Mouse (Mus musculus) hindbrain, postnatal 0 days (tissue): ENCODE results near the gene Atg2b. TPM values are rescaled to one million over a fixed set of nuclear protein-coding genes. Genes with fewer than 3 reads are reported as not detected.

ENCODE experiments used
- ATAC-seq: fragments of 200-750 bp; cut with Nextera tagmentation; 2 replicates; pipeline ENCODE4 v1.8.0; 2017; ENCODE audit warnings: mild to moderate bottlenecking, moderate TSS enrichment, moderate library complexity
- DNase-seq: peaks from one replicate; pipeline ENCODE4 v3.0.0-alpha.2; 2015; ENCODE audit warnings: low spot score
- H3K27ac ChIP-seq: fragments of 300-500 bp; sonication (generic); 2 replicates; pipeline ENCODE4 v1.5.1; 2014; ENCODE audit warnings: mild to moderate bottlenecking
- H3K27me3 ChIP-seq: fragments of 300-500 bp; sonication (generic); 2 replicates; pipeline ENCODE4 v1.6.1; 2014; ENCODE audit warnings: low read length, mixed read lengths; ENCODE audit not compliant: insufficient read depth
- H3K36me3 ChIP-seq: fragments of 300-500 bp; sonication (generic); 2 replicates; pipeline ENCODE4 v1.6.1; 2014; ENCODE audit warnings: low read length, mixed read lengths; ENCODE audit not compliant: insufficient read depth
- H3K4me1 ChIP-seq: fragments of 300-500 bp; sonication (generic); 2 replicates; pipeline ENCODE4 v1.6.1; 2014; ENCODE audit warnings: antibody characterized with exemption, low read length, mixed read lengths; ENCODE audit not compliant: insufficient read depth
- H3K4me2 ChIP-seq: fragments of 300-500 bp; sonication (generic); 2 replicates; pipeline ENCODE4 v1.6.1; 2014; ENCODE audit warnings: low read depth, mild to moderate bottlenecking, low read length, moderate library complexity, mixed read lengths
- H3K4me3 ChIP-seq: fragments of 300-500 bp; sonication (generic); 2 replicates; pipeline ENCODE4 v1.5.1; 2014; ENCODE audit warnings: low read length
- H3K9ac ChIP-seq: fragments of 300-500 bp; sonication (generic); replicated peaks from 2 replicates; pipeline ENCODE4 v1.6.1; 2014; ENCODE audit warnings: mild to moderate bottlenecking, low read length, moderate library complexity, mixed read lengths
- H3K9me3 ChIP-seq: fragments of 300-500 bp; sonication (generic); 2 replicates; pipeline ENCODE4 v1.6.1; 2016; ENCODE audit warnings: low read length, mixed read lengths
- CTCF ChIP-seq: IDR thresholded peaks from 2 replicates; pipeline ENCODE4 v1.5.1; 2016; ENCODE audit warnings: antibody characterized with exemption, control low read depth, low read depth
- WGBS: fragments of 180-500 bp; shearing (Covaris S2); extraction: QIAGEN DNeasy Blood & Tissue Kit; methylation state at CpG from one replicate; pipeline ENCODE4 v1.1.7; 2014; 5-methylcytosine and 5-hydroxymethylcytosine counted together
- polyA plus RNA-seq: library from polyadenylated mRNA; unstranded; fragments of >200 nt; fragmentation: Nextera tagmentation; extraction: Ambion mirVana; gene quantifications from 2 replicates; pipeline ENCODE4 v1.2.1, GENCODE M21; 2015
- total RNA-seq: library from RNA; depleted of rRNA; stranded (reverse); fragments of >200 nt; gene quantifications from 2 replicates; pipeline ENCODE4 v1.2.3, GENCODE M21; 2014

Gene Atg2b
- total and polyA plus RNA-seq, 2 experiments from 2014 or later, result 9.0 to 40.9 TPM

GRCm38 (mm10) chr12:105700433-105700832 lies 15.4 kb upstream of the Atg2b start:
- Histone ChIP-seq H3K36me3 (peaks cover 16% of the 10 kb centered on the region; the same call in 1 of the 2 replicates), H3K9me3 (no peaks in the 10 kb centered on the region), H3K27me3 (no peaks in the 10 kb centered on the region), H3K27ac (no peak overlapping the region), H3K4me1 (no peaks in the 10 kb centered on the region), H3K4me3 (no peak overlapping the region), H3K4me2 (no peak overlapping the region), H3K9ac (no peak overlapping the region)
- DNase-seq (no peak), ATAC-seq (no peak)
- TF ChIP-seq CTCF, result no peak
- WGBS, result 92% methylated on average over 12 of the region's 12 CpGs

GRCm38 (mm10) chr12:105697104-105697780 lies 12.2 kb upstream of the Atg2b start:
- Histone ChIP-seq H3K27me3 (no peaks in the 10 kb centered on the region), H3K36me3 (peaks cover 16% of the 10 kb centered on the region; the same call in 1 of the 2 replicates), H3K27ac (no peak overlapping the region), H3K9me3 (no peaks in the 10 kb centered on the region), H3K9ac (no peak overlapping the region), H3K4me3 (no peak overlapping the region), H3K4me2 (no peak overlapping the region), H3K4me1 (no peaks in the 10 kb centered on the region)
- TF ChIP-seq CTCF, result no peak
- DNase-seq (no peak), ATAC-seq (no peak)
- WGBS, result 81% methylated on average over 8 of the region's 8 CpGs

- H3K9me3 ChIP-seq, result no peaks in the 10 kb centered on the region
- no peak overlapping the region for H3K27ac ChIP-seq
- no peak for TF ChIP-seq CTCF
- H3K36me3 ChIP-seq, result peaks cover 6% of the 10 kb centered on the region
- no peaks in the 10 kb centered on the region for H3K4me1 ChIP-seq
- H3K27me3 ChIP-seq, result no peaks in the 10 kb centered on the region
- DNase-seq (no peak), ATAC-seq (no peak)
- no peak overlapping the region for H3K9ac ChIP-seq
- no peak overlapping the region for H3K4me3 ChIP-seq
- no peak overlapping the region for H3K4me2 ChIP-seq
- 88% methylated on average over 7 of the region's 7 CpGs for WGBS
Observed at GRCm38 (mm10) chr12:105695848-105696247, 10.8 kb upstream of the Atg2b start.

- Histone ChIP-seq H3K9me3 (no peaks in the 10 kb centered on the region), H3K4me2 (no peak overlapping the region), H3K27me3 (no peaks in the 10 kb centered on the region), H3K36me3 (no peaks in the 10 kb centered on the region; the same call in none of the 2 replicates), H3K4me1 (no peaks in the 10 kb centered on the region), H3K27ac (no peak overlapping the region), H3K9ac (no peak overlapping the region), H3K4me3 (no peak overlapping the region)
- no peak for TF ChIP-seq CTCF
- no peak for DNase-seq
- WGBS, result 90% methylated on average over 2 of the region's 2 CpGs
- no peak for ATAC-seq
Observed at GRCm38 (mm10) chr12:105694021-105694420, 9.0 kb upstream of the Atg2b start.

- ATAC-seq (no peak), DNase-seq (no peak)
- Histone ChIP-seq H3K4me3 (no peak overlapping the region), H3K27ac (no peak overlapping the region), H3K4me2 (no peak overlapping the region), H3K27me3 (no peaks in the 10 kb centered on the region), H3K9me3 (no peaks in the 10 kb centered on the region), H3K9ac (no peak overlapping the region), H3K4me1 (peaks cover 7% of the 10 kb centered on the region; the same call in 1 of the 2 replicates), H3K36me3 (no peaks in the 10 kb centered on the region; the same call in none of the 2 replicates)
- no peak for TF ChIP-seq CTCF
- WGBS, result 94% methylated on average over 13 of the region's 13 CpGs
Observed at GRCm38 (mm10) chr12:105689435-105689834, 4.4 kb upstream of the Atg2b start.

GRCm38 (mm10) chr12:105688546-105688945 lies 3.5 kb upstream of the Atg2b start:
- Histone ChIP-seq H3K4me2 (no peak overlapping the region), H3K27ac (no peak overlapping the region), H3K9ac (no peak overlapping the region), H3K27me3 (no peaks in the 10 kb centered on the region), H3K4me3 (no peak overlapping the region), H3K4me1 (peaks cover 12% of the 10 kb centered on the region), H3K9me3 (no peaks in the 10 kb centered on the region), H3K36me3 (no peaks in the 10 kb centered on the region; the same call in none of the 2 replicates)
- ATAC-seq (no peak), DNase-seq (no peak)
- WGBS, result 87% methylated on average over 3 of the region's 4 CpGs
- no peak for TF ChIP-seq CTCF

GRCm38 (mm10) chr12:105687416-105687815 lies 2.4 kb upstream of the Atg2b start:
- Histone ChIP-seq H3K4me1 (peaks cover 16% of the 10 kb centered on the region), H3K9me3 (no peaks in the 10 kb centered on the region), H3K4me3 (no peak overlapping the region), H3K36me3 (no peaks in the 10 kb centered on the region; the same call in none of the 2 replicates), H3K27me3 (no peaks in the 10 kb centered on the region), H3K4me2 (no peak overlapping the region), H3K9ac (no peak overlapping the region), H3K27ac (no peak overlapping the region)
- no peak for DNase-seq
- no peak for ATAC-seq
- no peak for TF ChIP-seq CTCF
- WGBS, result 90% methylated on average over 4 of the region's 4 CpGs
